Mouse (Mus musculus) hindbrain, postnatal 0 days (tissue): ENCODE data around the gene Rundc3b. TPM values are rescaled to one million over a fixed set of nuclear protein-coding genes. Genes with fewer than 3 reads are reported as not detected.

Experiments used
- ATAC-seq: fragments of 200-750 bp; cut with Nextera tagmentation; 2 replicates; pipeline ENCODE4 v1.8.0; 2017; ENCODE audit warnings: mild to moderate bottlenecking, moderate TSS enrichment, moderate library complexity
- DNase-seq: peaks from one replicate; pipeline ENCODE4 v3.0.0-alpha.2; 2015; ENCODE audit warnings: low spot score
- H3K27ac ChIP-seq: fragments of 300-500 bp; sonication (generic); 2 replicates; pipeline ENCODE4 v1.5.1; 2014; ENCODE audit warnings: mild to moderate bottlenecking
- H3K27me3 ChIP-seq: fragments of 300-500 bp; sonication (generic); 2 replicates; pipeline ENCODE4 v1.6.1; 2014; ENCODE audit warnings: low read length, mixed read lengths; ENCODE audit not compliant: insufficient read depth
- H3K36me3 ChIP-seq: fragments of 300-500 bp; sonication (generic); 2 replicates; pipeline ENCODE4 v1.6.1; 2014; ENCODE audit warnings: low read length, mixed read lengths; ENCODE audit not compliant: insufficient read depth
- H3K4me1 ChIP-seq: fragments of 300-500 bp; sonication (generic); 2 replicates; pipeline ENCODE4 v1.6.1; 2014; ENCODE audit warnings: antibody characterized with exemption, low read length, mixed read lengths; ENCODE audit not compliant: insufficient read depth
- H3K4me2 ChIP-seq: fragments of 300-500 bp; sonication (generic); 2 replicates; pipeline ENCODE4 v1.6.1; 2014; ENCODE audit warnings: low read depth, mild to moderate bottlenecking, low read length, moderate library complexity, mixed read lengths
- H3K4me3 ChIP-seq: fragments of 300-500 bp; sonication (generic); 2 replicates; pipeline ENCODE4 v1.5.1; 2014; ENCODE audit warnings: low read length
- H3K9ac ChIP-seq: fragments of 300-500 bp; sonication (generic); replicated peaks from 2 replicates; pipeline ENCODE4 v1.6.1; 2014; ENCODE audit warnings: mild to moderate bottlenecking, low read length, moderate library complexity, mixed read lengths
- H3K9me3 ChIP-seq: fragments of 300-500 bp; sonication (generic); 2 replicates; pipeline ENCODE4 v1.6.1; 2016; ENCODE audit warnings: low read length, mixed read lengths
- CTCF ChIP-seq: IDR thresholded peaks from 2 replicates; pipeline ENCODE4 v1.5.1; 2016; ENCODE audit warnings: antibody characterized with exemption, control low read depth, low read depth
- WGBS: fragments of 180-500 bp; shearing (Covaris S2); extraction: QIAGEN DNeasy Blood & Tissue Kit; methylation state at CpG from one replicate; pipeline ENCODE4 v1.1.7; 2014; 5-methylcytosine and 5-hydroxymethylcytosine counted together
- polyA plus RNA-seq: library from polyadenylated mRNA; unstranded; fragments of >200 nt; fragmentation: Nextera tagmentation; extraction: Ambion mirVana; gene quantifications from 2 replicates; pipeline ENCODE4 v1.2.1, GENCODE M21; 2015
- total RNA-seq: library from RNA; depleted of rRNA; stranded (reverse); fragments of >200 nt; gene quantifications from 2 replicates; pipeline ENCODE4 v1.2.3, GENCODE M21; 2014; rRNA removed

The Rundc3b gene
- total and polyA plus RNA-seq, 2 experiments from 2014 or later: 27.8 to 35.5 TPM

DNA sequence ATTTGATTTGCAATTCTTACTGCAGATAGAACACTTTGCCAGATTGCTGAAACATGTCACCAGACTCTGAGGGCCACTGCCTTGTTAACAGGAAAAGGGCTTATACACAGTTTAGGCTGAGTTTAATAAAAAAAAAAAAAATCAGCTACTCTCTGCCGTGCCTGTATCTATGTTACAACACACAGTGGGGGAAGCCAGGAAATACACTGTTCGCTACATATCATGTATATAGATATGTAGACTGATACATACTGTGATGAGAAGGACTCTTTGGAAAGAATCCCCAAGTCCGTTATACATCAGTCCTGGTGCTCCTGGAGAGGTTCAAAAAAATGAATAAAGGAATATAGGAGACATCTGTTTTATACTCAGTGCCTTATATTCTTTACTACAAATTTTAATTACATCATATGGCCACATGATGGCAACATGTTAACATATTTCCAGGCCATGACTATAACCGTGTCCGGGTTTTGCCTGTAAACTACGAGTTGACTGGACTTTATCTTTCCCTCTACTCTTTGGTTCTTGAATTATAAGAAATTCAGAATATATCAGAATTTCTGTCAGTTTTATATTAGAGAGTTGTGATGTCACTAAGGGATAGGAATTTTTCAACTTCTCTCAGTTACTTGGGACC, 133.2 kb downstream of the Rundc3b start:
- Histone ChIP-seq H3K27ac (no peak overlapping the region), H3K36me3 (no peaks in the 10 kb centered on the region), H3K27me3 (no peaks in the 10 kb centered on the region), H3K4me2 (no peak overlapping the region), H3K4me3 (no peak overlapping the region), H3K9me3 (no peaks in the 10 kb centered on the region), H3K4me1 (no peaks in the 10 kb centered on the region), H3K9ac (no peak overlapping the region)
- TF ChIP-seq CTCF: peak; percentile 62
- ATAC-seq (peak; percentile 86), DNase-seq (peak; percentile 74)
- WGBS: 33% methylated on average over 6 of the region's 6 CpGs

DNA sequence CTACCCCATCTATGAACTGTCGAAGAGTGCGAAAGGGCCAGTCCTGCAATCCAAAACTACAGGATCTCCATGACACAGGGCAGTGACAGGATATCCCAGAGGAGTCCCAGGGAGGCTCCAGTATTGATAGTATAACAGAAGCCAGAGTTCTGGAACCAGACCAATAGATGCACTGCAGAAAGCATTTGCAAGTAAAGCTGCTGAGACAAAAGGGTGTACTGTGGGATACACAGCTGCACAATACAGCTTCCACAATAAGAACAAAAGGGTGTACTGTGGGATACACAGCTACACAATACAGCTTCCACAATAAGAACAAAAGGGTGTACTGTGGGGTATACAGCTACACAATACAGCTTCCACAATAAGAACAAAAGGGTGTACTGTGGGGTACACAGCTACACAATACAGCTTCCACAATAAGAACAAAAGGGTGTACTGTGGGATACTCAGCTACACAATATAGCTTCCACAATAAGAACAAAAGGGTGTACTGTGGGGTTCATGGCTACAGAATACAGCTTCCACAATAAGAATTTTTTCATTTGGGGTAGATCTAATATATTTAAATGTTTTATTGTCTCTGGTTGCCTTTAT, 134.0 kb downstream of the Rundc3b start:
- 30% methylated on average over 2 of the region's 2 CpGs for WGBS
- Histone ChIP-seq H3K4me2 (no peak overlapping the region), H3K27ac (no peak overlapping the region), H3K4me3 (no peak overlapping the region), H3K9ac (no peak overlapping the region), H3K4me1 (no peaks in the 10 kb centered on the region), H3K27me3 (no peaks in the 10 kb centered on the region), H3K9me3 (no peaks in the 10 kb centered on the region), H3K36me3 (no peaks in the 10 kb centered on the region)
- ATAC-seq (peak; percentile 19), DNase-seq (peak; percentile 16)
- TF ChIP-seq CTCF: no peak

DNA sequence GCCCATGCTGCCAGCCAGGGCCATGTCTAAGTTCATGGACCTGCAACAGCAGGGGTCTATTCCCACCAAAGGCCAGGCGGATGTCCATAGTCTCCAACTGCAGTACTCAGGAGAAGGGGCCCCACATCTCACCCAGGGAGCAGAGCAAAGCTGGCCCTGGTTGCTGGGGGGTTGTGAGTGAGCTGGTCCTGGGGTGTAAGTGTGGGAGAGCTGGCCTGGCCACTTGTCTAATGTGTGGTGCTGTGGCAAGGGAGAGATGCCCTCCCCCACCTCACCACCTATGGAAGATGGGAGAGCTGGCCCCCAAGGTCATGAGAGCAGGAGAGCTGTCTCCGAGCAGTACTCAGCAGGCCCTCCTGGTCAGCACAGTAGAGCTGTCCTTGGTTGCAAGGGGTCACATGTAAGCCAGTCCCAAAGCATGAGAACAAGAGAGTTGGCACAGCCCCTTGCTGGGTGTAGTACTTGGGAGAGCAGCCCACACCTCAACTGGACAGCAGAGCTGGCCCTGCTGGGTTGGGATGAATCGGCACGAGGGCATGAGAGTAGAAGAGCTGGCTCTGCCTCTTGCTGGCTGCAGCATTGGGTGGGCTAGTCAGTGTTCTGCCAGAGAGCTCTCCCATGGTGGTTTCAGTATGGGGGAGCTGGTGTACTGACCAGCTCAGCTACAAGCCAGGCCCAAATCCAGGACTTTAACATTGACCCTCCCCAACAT, 134.6 kb downstream of the Rundc3b start:
- no peaks in the 10 kb centered on the region for H3K27me3 ChIP-seq
- H3K36me3 ChIP-seq: no peaks in the 10 kb centered on the region
- no peaks in the 10 kb centered on the region for H3K9me3 ChIP-seq
- DNase-seq: peak; percentile 7
- no peak for TF ChIP-seq CTCF
- H3K27ac ChIP-seq: no peak overlapping the region
- WGBS: 45% methylated on average over 4 of the region's 4 CpGs
- H3K4me1 ChIP-seq: no peaks in the 10 kb centered on the region
- no peak overlapping the region for H3K9ac ChIP-seq
- ATAC-seq: peak; percentile 65
- H3K4me3 ChIP-seq: no peak overlapping the region
- H3K4me2 ChIP-seq: no peak overlapping the region

DNA sequence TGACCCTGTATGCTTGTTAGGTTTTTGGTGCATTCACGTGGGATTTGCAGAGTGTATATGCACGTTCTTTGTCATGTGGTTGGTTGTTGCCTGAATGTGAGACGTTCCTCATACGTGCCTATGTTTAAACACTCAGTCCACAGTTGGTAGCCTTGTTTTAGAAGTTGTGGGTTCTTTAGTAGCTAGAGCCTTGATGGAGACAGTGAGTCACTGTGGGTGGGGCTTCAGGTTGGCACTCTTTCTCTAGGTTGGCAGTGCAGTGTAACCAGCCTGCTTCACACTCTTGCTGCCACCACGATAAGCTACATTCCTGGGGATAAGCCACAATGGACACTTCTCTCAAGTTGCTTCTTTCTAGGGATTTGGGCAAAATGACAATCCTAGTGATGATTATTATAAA, 166.2 kb downstream of the Rundc3b start:
- DNase-seq: no peak
- ATAC-seq: no peak
- no peak overlapping the region for H3K4me2 ChIP-seq
- 0 out of 2 replicates have a peak, but pooled peaks cover 3% of the 10 kb centered on the region for H3K36me3 ChIP-seq
- TF ChIP-seq CTCF: no peak
- H3K9me3 ChIP-seq: no peaks in the 10 kb centered on the region
- H3K4me1 ChIP-seq: no peaks in the 10 kb centered on the region
- H3K27ac ChIP-seq: no peak overlapping the region
- no peaks in the 10 kb centered on the region for H3K27me3 ChIP-seq
- 91% methylated on average over 5 of the region's 5 CpGs for WGBS
- H3K9ac ChIP-seq: no peak overlapping the region
- H3K4me3 ChIP-seq: no peak overlapping the region

DNA sequence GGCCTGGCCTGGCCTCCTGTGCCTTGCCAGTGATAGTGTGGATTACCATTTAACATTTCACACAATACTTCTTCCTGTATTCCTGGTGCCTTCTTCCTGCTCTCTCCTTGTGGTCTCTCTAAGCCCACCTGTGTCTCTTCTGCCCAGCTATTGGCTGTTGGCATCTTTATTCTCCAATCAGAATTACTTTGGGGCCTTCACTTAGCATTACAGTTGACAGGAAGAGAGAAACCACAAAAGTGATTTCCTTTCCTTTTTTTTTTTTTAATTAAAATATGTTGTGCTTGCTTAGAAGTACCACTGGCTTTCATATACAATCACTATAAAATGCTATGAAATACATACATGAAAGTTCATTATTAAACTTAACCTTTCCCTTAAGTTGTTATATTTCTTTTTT, 167.2 kb downstream of the Rundc3b start:
- TF ChIP-seq CTCF: no peak
- Histone ChIP-seq H3K9me3 (no peaks in the 10 kb centered on the region), H3K4me3 (no peak overlapping the region), H3K4me2 (no peak overlapping the region), H3K4me1 (no peaks in the 10 kb centered on the region), H3K27me3 (no peaks in the 10 kb centered on the region), H3K27ac (no peak overlapping the region), H3K9ac (no peak overlapping the region), H3K36me3 (0 out of 2 replicates have a peak, but pooled peaks cover 3% of the 10 kb centered on the region)
- ATAC-seq (no peak), DNase-seq (no peak)

Other genes with a start within 250 kb of the Rundc3b start
- gene Dbf4, start 200.2 kb downstream of the Rundc3b start, total RNA-seq: 8.1 and 11.4 TPM in 2 replicates
- 10.5 and 10.6 TPM in 2 replicates for gene Dbf4, start 200.2 kb downstream of the Rundc3b start, polyA plus RNA-seq
- 8.5 and 11.0 TPM in 2 replicates for gene Slc25a40, start 200.1 kb downstream of the Rundc3b start, total RNA-seq
- 9.1 and 10.6 TPM in 2 replicates for gene Slc25a40, start 200.1 kb downstream of the Rundc3b start, polyA plus RNA-seq
- 5.1 and 6.6 TPM in 2 replicates for gene Abcb1a, start 37.1 kb upstream of the Rundc3b start, total RNA-seq
- gene Abcb1a, start 37.1 kb upstream of the Rundc3b start, polyA plus RNA-seq: 3.0 and 3.1 TPM in 2 replicates
- 0.99 and 1.2 TPM in 2 replicates for gene Abcb1b, start 175.2 kb upstream of the Rundc3b start, total RNA-seq
- gene Abcb1b, start 175.2 kb upstream of the Rundc3b start, polyA plus RNA-seq: 1.4 and 1.8 TPM in 2 replicates